Mouse (Mus musculus) frontal cortex, adult 2 months (tissue): ENCODE measurements around the gene Tmem8b. TPM values are rescaled to one million over a fixed set of nuclear protein-coding genes. Genes with fewer than 3 reads are reported as not detected.

Source experiments
- DNase-seq, 2 experiments: peaks; one replicate each; pipeline ENCODE4 v3.0.0; 2022; ENCODE audit warnings: low spot score in 1 of 2; ENCODE audit errors: extremely low spot score in 1 of 2
- polyA plus RNA-seq: library from polyadenylated mRNA; depleted of rRNA; stranded (reverse); fragments of >200 nt; gene quantifications from 2 replicates; pipeline ENCODE4 v1.2.3, GENCODE M21; 2012

Tmem8b gene
- polyA plus RNA-seq, 1 experiment = 38.0 TPM

DNA sequence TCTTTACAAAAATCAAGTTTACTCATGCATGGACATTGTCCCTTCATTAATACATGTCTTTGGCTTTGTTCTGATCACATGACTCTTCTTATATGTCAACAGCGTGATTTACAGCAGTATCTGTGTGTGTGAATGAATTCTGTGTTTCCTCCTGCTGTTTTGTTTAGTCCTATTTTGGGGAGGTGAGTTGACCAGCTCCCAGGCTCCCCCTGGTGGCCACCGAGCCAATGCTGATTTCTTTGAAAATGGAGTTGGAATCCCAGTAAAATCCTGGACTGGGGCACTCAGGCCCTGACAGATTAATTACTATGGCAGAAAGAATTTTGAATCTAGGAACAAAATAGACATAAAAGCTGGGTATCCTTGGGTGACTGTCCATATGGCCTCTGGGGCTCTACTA is 43.0 kb downstream of the Tmem8b start:
- peak in 1 of 2 experiments; percentile 89 for DNase-seq

DNA sequence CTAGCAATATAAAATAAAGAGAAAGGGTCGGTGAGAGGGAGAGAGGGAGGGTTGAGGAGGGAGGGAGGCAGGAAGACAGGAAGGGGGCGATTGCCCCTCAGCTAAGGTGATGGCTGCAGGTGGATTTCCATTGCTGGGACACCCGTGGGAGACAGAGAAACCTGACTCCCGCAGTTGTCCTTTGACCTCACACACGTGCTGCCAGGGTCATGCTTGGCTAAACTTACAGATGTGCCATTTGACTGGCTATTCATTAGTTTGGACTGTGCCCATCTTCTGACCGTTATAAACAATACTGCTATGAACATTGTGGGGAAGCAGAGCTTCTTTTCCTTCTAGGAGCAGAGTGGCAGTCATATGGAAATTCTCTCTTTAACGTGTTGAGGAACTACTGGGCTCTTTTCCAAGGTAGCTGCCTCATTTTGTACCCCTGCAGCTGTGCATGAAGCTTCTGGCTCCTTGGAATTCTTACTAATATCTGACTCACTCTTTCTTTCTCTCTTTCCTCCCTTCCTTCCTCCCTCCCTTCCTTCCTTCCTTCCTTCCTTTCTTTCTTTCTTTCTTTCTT is 45.0 kb downstream of the Tmem8b start:
- DNase-seq = peak in 1 of 2 experiments; percentile 67

DNA sequence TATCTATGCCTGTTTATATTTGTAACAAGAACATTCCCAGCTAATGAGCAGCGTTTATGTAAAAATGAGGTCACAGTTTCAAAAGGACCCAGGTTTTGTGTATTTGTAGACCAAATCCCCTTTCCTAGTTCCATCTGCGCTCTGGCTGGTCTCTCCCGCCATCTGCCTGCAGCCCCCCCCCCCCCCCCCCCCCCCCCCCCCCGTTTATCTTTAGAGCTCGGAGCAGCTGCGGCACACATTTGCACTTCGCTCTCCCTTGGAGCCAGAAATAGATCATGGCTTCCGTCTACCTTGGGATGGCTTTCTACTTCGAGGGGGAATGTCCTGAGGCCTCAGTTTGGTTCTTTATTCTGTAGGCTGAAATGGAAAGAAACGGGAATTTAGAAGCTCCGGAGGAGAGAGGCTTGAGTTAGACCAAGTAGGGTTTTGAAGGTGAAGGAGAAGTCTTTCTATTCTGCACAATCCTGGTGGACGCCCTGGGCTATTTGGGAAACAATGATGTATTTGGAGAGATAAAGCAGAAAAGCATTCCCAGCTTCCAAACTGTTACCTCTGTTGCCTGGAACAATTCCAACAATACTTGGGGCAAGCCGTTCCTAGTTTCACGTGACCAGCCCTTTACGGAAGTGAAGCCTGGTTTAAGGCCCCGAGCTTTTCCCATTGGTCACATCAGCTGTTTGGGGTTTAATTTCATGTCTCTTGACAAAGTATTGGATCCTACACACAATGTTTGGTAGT is 51.9 kb downstream of the Tmem8b start:
- DNase-seq = no peak

DNA sequence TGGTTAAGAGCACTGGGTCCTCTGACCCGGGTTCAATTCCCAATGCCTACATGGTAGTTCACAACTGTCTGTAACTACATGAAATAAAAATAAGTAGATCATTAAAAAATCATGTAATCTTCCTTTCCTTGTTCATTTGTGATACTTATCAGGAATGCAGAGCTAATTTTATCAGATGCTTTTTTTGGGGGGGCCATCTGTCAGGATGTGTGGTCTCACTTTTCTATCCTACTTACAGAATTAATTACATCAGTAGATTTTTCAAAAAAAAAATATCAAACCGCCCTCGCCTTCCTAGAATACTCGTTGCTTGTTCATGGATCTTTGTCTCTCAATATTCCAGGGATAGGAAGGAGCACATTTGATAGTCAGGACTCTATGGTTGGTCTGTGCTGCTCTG is 53.4 kb downstream of the Tmem8b start:
- peak in 1 of 2 experiments; percentile 36 for DNase-seq

DNA sequence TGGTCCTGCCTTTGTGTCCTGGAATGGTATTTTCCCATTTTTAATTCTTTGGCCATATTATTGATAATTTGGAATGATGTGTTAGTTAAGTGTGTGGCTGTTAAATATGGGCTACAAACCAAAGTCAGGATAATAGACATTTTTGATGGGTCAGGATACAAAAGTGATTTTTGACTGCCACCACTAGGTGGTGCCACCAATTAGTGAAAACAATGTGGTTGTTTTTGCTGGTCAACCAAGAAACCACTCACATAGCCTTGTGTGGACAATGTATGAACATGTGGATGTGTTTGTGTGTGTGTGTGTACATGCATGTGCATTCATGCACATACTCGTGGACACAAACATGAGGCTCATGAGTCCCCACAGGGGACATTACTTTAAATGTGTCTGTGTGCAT is 56.0 kb downstream of the Tmem8b start:
- DNase-seq = peak in 1 of 2 experiments; percentile 44

DNA sequence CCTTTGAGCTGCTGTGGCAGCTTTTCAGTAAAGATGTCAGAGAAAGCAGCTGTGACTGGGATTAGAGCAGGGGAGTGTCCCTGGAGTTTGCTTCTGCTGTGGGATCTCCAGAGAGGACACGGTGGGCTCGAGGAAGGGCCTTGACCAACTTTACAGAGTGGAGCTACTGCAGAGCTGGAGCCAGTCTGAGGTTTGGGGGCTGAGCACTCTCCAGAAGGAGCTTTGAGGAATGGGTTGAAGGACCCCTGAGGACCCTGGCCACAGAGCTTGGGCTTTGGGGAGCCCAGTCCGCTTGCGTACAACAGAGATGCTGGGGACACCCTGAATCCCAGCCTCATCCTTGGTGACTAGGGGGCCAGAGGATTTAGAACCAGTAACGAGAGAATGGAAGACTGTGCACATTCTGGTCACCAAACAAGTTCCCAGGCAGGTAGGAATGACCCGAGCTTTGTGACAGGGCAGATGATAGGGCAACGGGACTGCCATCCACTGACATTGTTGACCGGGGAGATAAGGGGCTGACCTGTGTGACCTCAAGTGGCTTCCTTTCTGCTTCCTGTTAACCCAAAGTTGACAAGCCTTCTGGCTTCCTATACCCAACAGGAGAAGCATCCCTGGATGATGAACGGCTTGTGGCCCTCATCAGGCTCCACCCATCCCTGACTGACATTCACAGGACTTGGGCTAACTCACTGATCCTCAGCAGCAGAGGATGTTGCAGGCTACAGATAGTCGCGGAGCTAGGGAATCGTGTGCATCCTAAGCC is 57.6 kb downstream of the Tmem8b start:
- no peak for DNase-seq

DNA sequence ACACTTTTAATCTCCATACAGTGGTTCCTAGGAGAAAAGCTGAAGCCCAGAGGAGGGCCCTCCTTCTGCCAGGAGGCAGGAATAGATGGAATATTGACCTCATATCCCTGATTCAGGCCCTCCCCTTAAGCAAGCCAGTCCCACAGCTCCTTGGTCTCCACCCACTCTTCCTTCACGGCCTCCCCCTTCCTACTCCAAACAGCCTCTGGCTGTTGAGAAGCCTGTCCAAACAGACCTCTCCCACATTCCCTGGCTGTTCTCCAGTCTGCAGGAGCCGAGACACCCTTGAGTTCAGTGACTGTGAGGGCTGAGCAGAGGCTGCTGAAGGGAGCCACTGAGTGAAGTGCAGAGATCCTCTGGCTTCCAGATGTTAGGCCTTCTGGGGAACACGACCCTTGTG is 58.2 kb downstream of the Tmem8b start, which contains the start of gene Hrct1:
TSS of gene Hrct1 (plus strand) at position 194 of the 400 bp plus-strand sequence.
- peak; percentile 36 to 53 for DNase-seq

DNA sequence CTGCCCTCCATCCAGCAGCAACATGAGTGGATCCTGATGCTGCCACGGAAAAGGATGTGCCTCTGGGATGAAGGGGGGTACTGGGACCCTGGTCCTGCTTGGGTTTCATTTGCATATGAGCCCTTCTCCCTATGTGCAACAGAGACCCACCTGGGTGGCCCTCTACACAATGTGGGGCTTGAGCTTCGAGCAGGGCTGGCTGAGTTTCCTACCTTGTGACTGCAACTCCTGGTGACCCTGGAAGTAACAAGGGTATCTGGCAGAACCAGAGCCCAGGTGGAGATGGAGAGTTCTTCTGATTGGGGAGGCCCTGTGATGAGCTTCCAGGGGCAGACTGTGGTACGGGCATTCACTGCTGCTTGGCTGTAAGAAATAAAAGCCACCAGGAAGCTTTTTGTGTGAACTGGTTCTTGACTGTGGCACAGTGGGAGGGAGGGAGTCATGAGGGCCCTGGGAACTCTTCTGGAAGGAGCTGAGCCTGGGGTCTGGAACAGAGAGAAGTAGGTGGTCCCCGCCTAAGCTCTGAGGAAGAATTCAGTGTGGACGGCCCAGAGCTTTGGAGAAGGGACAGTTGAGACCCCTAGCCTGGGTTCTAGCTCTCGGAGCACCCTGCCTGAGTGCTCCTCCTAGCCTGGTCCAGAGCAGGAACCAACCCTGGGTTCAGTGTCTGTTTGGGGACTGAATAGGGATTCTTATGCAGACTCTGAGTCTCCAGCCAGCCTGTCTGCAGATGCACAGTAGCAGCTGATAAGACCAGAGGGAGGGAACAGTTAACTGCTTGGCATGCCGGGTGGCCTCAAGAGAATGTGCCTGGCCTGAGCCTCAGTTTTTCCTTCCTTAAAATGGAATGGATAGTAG is 59.2 kb downstream of the Tmem8b start:
- DNase-seq = no peak

DNA sequence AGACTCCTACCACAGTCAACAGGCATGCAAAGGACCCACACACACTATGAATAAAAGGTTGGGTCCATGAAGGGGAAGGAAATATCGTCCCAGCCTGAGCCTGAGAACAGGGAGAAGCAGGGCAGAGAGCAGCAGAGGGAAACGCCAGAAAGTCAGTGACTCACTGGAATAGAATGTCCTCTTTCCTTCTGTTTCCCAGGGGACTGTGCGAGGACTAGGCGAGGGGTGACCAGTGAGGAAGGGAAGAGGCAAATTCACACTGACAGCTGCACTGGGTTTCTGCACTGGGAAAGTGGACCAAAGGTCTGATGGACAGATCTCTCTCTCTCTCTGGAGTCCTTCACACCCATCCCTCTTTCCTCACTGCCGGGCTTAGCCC is 59.8 kb downstream of the Tmem8b start:
- DNase-seq = no peak

DNA sequence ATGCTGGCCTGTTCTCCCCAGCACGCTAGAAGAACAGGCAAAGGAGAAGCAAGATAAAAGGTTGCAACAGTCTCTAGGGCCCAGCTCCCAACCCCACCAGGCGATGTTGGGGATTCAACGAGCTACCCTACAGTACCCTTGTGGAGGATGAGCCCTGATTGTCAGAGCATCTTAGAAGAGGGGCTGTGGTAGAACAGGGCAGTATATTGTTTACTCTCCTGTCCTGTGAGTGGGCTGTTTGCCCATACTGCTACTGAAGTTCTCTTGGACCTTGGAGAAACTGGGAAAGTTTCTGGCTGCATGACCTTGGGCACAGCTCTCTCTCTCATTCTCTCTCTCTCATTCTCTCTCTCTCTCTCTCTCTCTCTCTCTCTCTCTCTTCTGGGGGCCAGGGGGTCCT is 60.4 kb downstream of the Tmem8b start:
- DNase-seq = no peak

DNA sequence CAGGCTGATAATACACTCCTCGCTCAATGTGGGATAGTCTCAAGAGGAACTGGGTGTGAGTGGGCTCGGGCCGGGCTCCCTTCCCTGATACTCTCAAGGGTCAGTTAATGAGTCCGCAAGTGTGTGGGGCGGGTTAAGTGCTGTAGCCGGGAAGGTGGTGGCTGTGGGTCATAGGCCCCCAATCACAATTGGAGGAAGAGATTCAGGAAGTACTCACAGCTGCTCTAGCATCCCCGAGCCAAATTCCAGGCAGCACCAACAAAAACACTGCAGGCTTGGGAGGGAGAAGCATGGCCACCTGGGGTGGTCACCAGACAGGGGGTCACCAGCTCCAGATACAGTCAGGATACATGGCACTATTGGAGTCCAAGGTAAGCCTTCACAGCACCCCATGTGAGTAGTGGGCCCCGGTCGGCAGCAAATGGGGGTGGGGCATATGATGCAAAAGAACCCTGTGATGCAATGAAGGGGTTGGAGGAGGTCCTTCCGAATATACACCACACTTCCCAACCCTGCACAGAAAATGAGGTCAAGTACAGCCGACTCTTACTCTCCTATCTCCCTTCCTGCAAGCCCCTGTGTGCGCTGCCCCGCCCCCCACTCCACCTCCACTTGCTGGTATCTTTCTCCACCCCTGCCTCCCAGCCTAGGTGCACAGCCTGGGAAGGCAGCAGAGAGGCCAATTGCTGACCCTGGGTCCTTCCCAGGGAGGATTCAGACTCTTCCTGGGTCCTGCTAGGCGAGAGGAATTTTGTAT is 61.2 kb downstream of the Tmem8b start, which contains the start of gene Spaar:
TSS of gene Spaar (plus strand) at position 241 of the 757 bp plus-strand sequence.
- no peak for DNase-seq

DNA sequence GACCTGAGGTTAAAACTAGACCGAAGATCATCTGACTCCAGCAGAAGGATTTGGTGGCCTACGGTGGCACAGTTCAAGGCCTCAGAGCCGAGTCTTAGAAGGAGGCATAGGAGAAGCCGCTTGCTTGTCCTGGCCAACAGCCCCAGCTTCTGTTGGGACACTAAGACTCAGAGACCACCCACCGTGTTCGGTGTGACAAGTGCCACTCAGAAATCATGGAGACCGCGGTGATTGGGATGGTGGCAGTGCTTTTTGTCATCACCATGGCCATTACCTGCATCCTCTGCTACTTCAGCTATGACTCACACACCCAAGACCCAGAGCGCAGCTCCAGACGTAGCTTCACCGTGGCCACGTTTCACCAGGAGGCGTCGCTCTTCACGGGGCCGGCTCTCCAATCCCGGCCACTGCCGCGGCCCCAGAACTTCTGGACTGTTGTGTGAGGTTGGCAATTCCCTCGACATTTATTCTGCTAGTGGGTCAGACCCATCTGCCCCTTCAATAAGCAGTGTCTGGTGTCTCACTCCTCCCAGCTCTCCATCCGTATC is 62.1 kb downstream of the Tmem8b start:
- DNase-seq = no peak

DNA sequence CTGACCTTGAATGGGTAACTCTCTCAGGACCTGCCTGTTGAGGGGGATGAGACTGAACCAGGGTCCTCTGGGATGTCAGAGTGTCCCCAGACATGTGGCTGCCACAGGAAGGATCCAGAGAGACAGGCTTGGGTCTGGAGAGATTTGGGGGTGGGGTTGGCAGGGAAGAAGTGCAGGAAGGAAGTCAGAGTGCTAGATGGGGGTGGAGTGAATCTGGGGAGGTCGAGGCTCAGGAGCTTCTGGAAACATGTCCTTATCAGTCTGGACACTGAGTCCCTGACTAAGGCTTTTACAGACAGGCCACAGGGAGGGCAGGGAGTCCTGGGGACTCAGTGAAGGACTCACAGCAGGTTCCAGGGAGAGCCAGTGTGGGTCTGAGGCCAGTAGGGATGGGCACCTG is 63.4 kb downstream of the Tmem8b start:
- no peak for DNase-seq

DNA sequence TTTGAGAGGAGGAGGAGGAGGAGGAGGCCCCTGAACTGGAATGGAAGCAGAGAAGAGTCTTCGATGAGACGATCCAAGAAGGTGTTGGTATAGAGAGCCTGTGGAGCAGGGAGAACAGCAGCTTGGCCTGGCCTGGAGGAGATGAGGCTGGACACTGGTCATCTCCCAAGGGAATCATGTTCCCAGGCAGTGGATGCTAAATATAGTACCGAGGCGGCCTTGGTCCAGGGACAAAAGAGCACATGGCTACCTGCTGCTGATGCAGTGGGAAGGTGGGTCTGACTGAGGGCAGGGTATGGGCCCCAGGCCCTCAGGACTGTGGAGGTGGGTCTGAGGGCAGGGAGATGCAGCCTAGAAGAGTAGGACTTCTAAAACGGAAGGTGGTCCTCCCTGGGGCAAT is 64.4 kb downstream of the Tmem8b start:
- no peak for DNase-seq

DNA sequence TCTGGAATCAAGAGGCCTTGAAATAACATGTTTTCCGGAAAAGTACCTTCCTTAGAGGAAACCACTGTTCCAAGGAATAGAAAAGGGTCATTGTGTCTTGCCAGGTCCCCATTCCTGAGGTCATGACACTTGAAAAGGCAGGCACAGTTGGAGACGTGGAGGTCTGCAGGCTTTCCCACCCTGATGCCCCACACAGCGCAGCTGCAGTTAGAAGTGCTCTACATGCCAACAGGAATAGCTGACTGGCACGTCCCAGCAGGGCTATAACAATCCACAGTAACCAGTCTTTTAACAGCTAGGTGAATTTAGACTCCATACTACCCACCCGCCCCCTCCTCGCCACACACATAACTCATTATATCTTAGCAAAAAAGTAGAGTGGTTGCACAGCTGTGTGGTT is 68.4 kb downstream of the Tmem8b start:
- DNase-seq = no peak

DNA sequence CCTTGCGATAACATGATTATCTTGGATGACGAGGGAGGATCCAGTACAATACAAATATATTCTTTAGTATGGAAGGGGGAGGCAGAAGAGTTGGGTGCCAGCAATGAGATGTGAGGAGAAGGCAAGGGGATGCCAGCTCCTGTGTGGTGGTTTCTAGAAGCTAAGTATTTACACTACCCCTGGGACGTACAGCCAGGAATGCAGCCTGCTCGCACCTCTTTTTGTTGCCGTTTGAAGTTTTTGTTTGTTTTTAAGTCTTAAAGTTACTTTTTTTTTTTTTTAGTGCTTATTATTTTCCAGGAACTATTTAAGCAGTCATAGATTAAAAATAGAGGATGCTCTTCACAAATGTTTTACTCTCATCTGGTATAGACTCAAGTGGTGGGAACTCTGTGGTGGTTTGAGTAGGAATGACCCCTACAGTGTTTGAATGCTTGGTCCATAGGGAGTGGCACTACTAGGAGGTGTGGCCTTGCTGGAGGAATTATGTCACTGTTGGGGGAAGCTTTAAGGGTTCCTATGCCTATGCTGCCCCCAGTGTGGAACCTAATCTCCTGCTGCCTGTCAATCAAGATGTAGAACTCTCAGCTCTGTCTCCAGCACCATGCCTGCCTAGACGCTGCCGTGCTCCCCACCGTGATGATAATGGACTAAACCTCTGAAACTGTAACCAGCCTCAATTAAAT is 70.4 kb downstream of the Tmem8b start:
- DNase-seq = no peak

DNA sequence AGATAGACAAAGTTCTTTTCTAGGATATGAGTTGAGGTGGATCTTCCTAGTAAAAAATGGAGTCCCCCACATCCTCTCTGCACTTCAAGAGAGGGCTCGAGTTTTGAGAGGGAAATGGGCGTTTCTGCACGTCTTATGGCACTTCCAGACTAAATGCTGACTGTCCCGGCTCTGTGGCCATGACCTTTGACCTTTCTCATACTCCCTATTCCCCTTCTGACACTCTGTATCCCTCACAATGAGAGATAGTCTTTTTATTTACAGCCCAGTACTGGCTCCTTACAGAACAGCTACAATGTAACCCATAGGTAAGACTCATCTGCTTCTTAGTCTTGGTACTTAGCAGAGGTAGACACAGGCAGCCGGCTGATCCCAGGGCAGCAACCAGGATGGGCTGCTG is 72.8 kb downstream of the Tmem8b start:
- no peak for DNase-seq
